Mouse (Mus musculus): ENCODE results near the gene Ncf1. TPM values are rescaled to one million over a fixed set of nuclear protein-coding genes. Genes with fewer than 3 reads are reported as not detected.

Gene Ncf1
- polyA plus RNA-seq, 1 experiment from 2014 or later, result 3.1 TPM

DNA sequence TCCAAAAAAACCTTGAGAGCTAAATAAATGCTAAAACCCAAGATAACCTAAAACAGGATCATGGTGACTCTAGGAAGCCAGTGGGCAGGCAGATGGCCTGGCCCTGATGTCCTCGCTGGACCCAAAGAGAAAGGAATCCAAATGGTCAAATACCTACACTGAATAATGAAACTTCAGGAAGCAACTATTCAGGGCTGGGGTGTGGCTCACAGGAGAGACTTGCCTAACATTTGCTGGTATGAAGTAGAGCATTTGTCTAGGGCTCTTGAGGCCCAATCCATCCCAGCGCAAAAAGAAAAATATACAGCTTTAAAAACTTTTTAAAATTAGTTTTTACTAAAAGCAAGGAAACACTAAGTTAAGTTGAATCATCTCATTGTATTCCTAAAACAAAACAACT is 29.5 kb upstream of the Ncf1 start:
- Histone ChIP-seq H3K4me1 (no peaks in the 10 kb centered on the region), H3K27me3 (no peaks in the 10 kb centered on the region), H3K27ac (replicated peaks) (no peak overlapping the region), H3K4me2 (replicated peaks) (no peak overlapping the region), H3K9ac (replicated peaks) (no peak overlapping the region), H3K36me3 (peaks cover 94% of the 10 kb centered on the region), H3K4me3 (no peak overlapping the region), H3K9me3 (no peaks in the 10 kb centered on the region)
- 94% methylated on average over 2 of the region's 2 CpGs for WGBS
- no peak for ATAC-seq (ENCODE audit: low FRiP score, low read depth)

- Histone ChIP-seq H3K9me3 (no peaks in the 10 kb centered on the region), H3K4me3 (no peak overlapping the region), H3K4me2 (replicated peaks) (no peak overlapping the region), H3K9ac (replicated peaks) (no peak overlapping the region), H3K27me3 (no peaks in the 10 kb centered on the region), H3K36me3 (peaks cover 94% of the 10 kb centered on the region), H3K4me1 (no peaks in the 10 kb centered on the region), H3K27ac (replicated peaks) (no peak overlapping the region)
- WGBS, result 86% methylated on average over 4 of the region's 4 CpGs
- ATAC-seq (ENCODE audit: low FRiP score, low read depth), result no peak
These were observed 29.0 kb upstream of the Ncf1 start for GRCm38 (mm10) chr5:134258395-134258794.

GRCm38 (mm10) chr5:134257349-134258031 is 28.1 kb upstream of the Ncf1 start:
- WGBS, result 95% methylated on average over 13 of the region's 13 CpGs
- no peak for ATAC-seq (ENCODE audit: low FRiP score, low read depth)
- Histone ChIP-seq H3K27me3 (no peaks in the 10 kb centered on the region), H3K36me3 (peaks cover 94% of the 10 kb centered on the region), H3K4me2 (replicated peaks) (no peak overlapping the region), H3K9me3 (no peaks in the 10 kb centered on the region), H3K27ac (replicated peaks) (no peak overlapping the region), H3K9ac (replicated peaks) (no peak overlapping the region), H3K4me1 (no peaks in the 10 kb centered on the region), H3K4me3 (no peak overlapping the region)

- H3K27ac ChIP-seq (replicated peaks), result 0 out of 2 replicates have a peak overlapping the region, but pooled peaks have one; percentile 15
- no peak for ATAC-seq (ENCODE audit: low FRiP score, low read depth)
- no peaks in the 10 kb centered on the region for H3K27me3 ChIP-seq
- no peaks in the 10 kb centered on the region for H3K9me3 ChIP-seq
- no peak overlapping the region for H3K4me2 ChIP-seq (replicated peaks)
- peaks cover 94% of the 10 kb centered on the region for H3K36me3 ChIP-seq
- 95% methylated on average over 10 of the region's 10 CpGs for WGBS
- H3K4me3 ChIP-seq, result no peak overlapping the region
- H3K4me1 ChIP-seq, result no peaks in the 10 kb centered on the region
- H3K9ac ChIP-seq (replicated peaks), result no peak overlapping the region
These were observed 25.9 kb upstream of the Ncf1 start for GRCm38 (mm10) chr5:134255294-134255693.

GRCm38 (mm10) chr5:134253806-134254205 is 24.4 kb upstream of the Ncf1 start:
- no peak overlapping the region for H3K4me3 ChIP-seq
- H3K27me3 ChIP-seq, result no peaks in the 10 kb centered on the region
- no peaks in the 10 kb centered on the region for H3K9me3 ChIP-seq
- H3K27ac ChIP-seq (replicated peaks), result no peak overlapping the region
- 71% methylated on average over 3 of the region's 3 CpGs for WGBS
- peaks cover 92% of the 10 kb centered on the region for H3K36me3 ChIP-seq
- no peaks in the 10 kb centered on the region for H3K4me1 ChIP-seq
- H3K4me2 ChIP-seq (replicated peaks), result no peak overlapping the region
- no peak overlapping the region for H3K9ac ChIP-seq (replicated peaks)
- no peak for ATAC-seq (ENCODE audit: low FRiP score, low read depth)

- no peaks in the 10 kb centered on the region for H3K4me1 ChIP-seq
- WGBS, result 93% methylated on average over 4 of the region's 4 CpGs
- no peaks in the 10 kb centered on the region for H3K27me3 ChIP-seq
- H3K27ac ChIP-seq (replicated peaks), result no peak overlapping the region
- H3K9ac ChIP-seq (replicated peaks), result no peak overlapping the region
- H3K4me2 ChIP-seq (replicated peaks), result no peak overlapping the region
- H3K9me3 ChIP-seq, result no peaks in the 10 kb centered on the region
- H3K36me3 ChIP-seq, result peaks cover 97% of the 10 kb centered on the region
- no peak overlapping the region for H3K4me3 ChIP-seq
- ATAC-seq (ENCODE audit: low FRiP score, low read depth), result no peak
These were observed 21.7 kb upstream of the Ncf1 start for GRCm38 (mm10) chr5:134251083-134251482.

- H3K9me3 ChIP-seq, result no peaks in the 10 kb centered on the region
These were observed 21.2 kb upstream of the Ncf1 start for GRCm38 (mm10) chr5:134250601-134251000.

GRCm38 (mm10) chr5:134249245-134249649 is 19.8 kb upstream of the Ncf1 start:
- Histone ChIP-seq H3K4me1 (no peaks in the 10 kb centered on the region), H3K9me3 (no peaks in the 10 kb centered on the region), H3K36me3 (peaks cover 97% of the 10 kb centered on the region), H3K4me2 (replicated peaks) (no peak overlapping the region), H3K27me3 (no peaks in the 10 kb centered on the region), H3K9ac (replicated peaks) (no peak overlapping the region), H3K4me3 (no peak overlapping the region), H3K27ac (replicated peaks) (no peak overlapping the region)
- WGBS, result 97% methylated on average over 8 of the region's 8 CpGs
- no peak for ATAC-seq (ENCODE audit: low FRiP score, low read depth)

More at GRCm38 (mm10) chr5:134250601-134251000, 21.2 kb upstream of the Ncf1 start:
- Histone ChIP-seq H3K36me3 (peaks cover 97% of the 10 kb centered on the region), H3K9ac (replicated peaks) (no peak overlapping the region), H3K27me3 (no peaks in the 10 kb centered on the region), H3K4me1 (no peaks in the 10 kb centered on the region), H3K27ac (replicated peaks) (no peak overlapping the region), H3K4me3 (no peak overlapping the region), H3K4me2 (replicated peaks) (no peak overlapping the region)
- ATAC-seq (ENCODE audit: low FRiP score, low read depth), result no peak
- WGBS, result 94% methylated on average over 3 of the region's 3 CpGs

DNA sequence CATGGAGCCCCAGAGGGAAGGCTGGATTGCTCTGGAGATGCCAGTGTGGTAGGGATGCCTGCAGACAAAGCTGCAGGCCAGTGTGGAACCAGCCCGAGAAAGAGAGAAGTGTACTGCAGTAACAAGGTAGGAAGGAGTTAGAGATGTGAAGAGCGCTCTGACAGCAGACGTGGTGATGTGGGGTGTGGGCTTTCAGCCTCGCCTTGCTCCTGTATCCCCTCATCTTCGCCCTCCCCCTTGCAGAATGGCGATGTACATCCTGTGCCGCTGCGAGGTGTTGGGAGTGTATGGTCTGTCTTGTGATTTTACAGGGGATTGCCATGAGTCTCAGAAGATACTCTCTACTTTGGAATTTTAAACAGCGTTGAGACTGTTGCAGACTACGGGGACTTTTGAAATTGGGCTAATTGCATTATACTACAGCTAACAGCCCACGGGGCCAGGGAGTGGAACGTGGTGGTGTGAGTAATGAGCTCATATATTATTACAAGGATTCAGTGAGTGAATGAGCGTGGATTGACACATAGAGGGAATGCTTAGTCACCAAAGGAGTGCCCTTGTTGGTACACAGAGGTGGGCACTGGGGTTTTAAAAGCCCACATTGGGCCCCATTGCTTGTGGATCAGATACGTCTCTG is 19.3 kb upstream of the Ncf1 start:
- Histone ChIP-seq H3K9me3 (no peaks in the 10 kb centered on the region), H3K27me3 (no peaks in the 10 kb centered on the region), H3K4me1 (no peaks in the 10 kb centered on the region), H3K4me2 (replicated peaks) (no peak overlapping the region), H3K9ac (replicated peaks) (no peak overlapping the region), H3K27ac (replicated peaks) (no peak overlapping the region; the same call in 1 of the 2 replicates), H3K36me3 (peaks cover 97% of the 10 kb centered on the region), H3K4me3 (no peak overlapping the region)
- 92% methylated on average over 14 of the region's 14 CpGs for WGBS
- no peak for ATAC-seq (ENCODE audit: low FRiP score, low read depth)

- Histone ChIP-seq H3K4me2 (replicated peaks) (no peak overlapping the region), H3K9ac (replicated peaks) (no peak overlapping the region), H3K36me3 (peaks cover 97% of the 10 kb centered on the region), H3K4me3 (no peak overlapping the region), H3K4me1 (no peaks in the 10 kb centered on the region), H3K9me3 (no peaks in the 10 kb centered on the region), H3K27me3 (no peaks in the 10 kb centered on the region), H3K27ac (replicated peaks) (no peak overlapping the region)
- no peak for ATAC-seq (ENCODE audit: low FRiP score, low read depth)
- WGBS, result 92% methylated on average over 5 of the region's 5 CpGs
These were observed 16.7 kb upstream of the Ncf1 start for GRCm38 (mm10) chr5:134246146-134246545.

DNA sequence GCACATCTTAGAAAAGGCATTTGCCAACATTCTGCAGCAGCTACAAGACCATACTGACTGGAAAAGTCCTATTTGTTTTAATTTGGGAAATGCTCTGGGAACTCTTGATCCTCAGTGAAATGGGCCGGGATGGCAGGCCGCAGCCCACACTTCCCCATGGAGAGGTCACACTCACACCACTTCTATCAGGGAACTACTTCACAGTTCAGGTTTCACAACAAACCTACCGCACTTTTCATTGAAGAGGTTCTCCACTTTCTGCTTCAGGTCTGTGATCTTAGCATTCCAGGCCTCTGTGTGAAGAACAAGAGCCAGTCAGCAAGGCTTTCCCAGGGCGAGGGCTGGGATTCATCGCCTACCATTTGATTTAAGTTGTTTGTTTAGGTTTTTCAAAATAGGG is 15.5 kb upstream of the Ncf1 start:
- Histone ChIP-seq H3K9ac (replicated peaks) (no peak overlapping the region), H3K27ac (replicated peaks) (no peak overlapping the region), H3K27me3 (no peaks in the 10 kb centered on the region), H3K36me3 (peaks cover 100% of the 10 kb centered on the region), H3K4me1 (no peaks in the 10 kb centered on the region), H3K4me2 (replicated peaks) (no peak overlapping the region), H3K9me3 (no peaks in the 10 kb centered on the region), H3K4me3 (no peak overlapping the region)
- ATAC-seq (ENCODE audit: low FRiP score, low read depth), result no peak
- WGBS, result 97% methylated on average over 5 of the region's 5 CpGs

GRCm38 (mm10) chr5:134243661-134244436 is 14.4 kb upstream of the Ncf1 start:
- no peak for ATAC-seq (ENCODE audit: low FRiP score, low read depth)
- H3K9ac ChIP-seq (replicated peaks), result no peak overlapping the region
- H3K9me3 ChIP-seq, result no peaks in the 10 kb centered on the region
- WGBS, result 94% methylated on average over 26 of the region's 26 CpGs
- no peak overlapping the region for H3K4me2 ChIP-seq (replicated peaks)
- H3K27ac ChIP-seq (replicated peaks), result no peak overlapping the region
- H3K4me1 ChIP-seq, result peaks cover 8% of the 10 kb centered on the region
- no peaks in the 10 kb centered on the region for H3K27me3 ChIP-seq
- peaks cover 100% of the 10 kb centered on the region for H3K36me3 ChIP-seq
- H3K4me3 ChIP-seq, result no peak overlapping the region
